Mouse (Mus musculus) midbrain, embryonic 16.5 days (tissue): ENCODE results near the gene Ephb4. TPM values are rescaled to one million over a fixed set of nuclear protein-coding genes. Genes with fewer than 3 reads are reported as not detected.

Experiments used
- ATAC-seq: fragments of 200-750 bp; cut with Nextera tagmentation; 2 replicates; pipeline ENCODE4 v1.8.0; 2017; ENCODE audit warnings: moderate TSS enrichment
- H3K27ac ChIP-seq: fragments of 300-500 bp; sonication (generic); 2 replicates; pipeline ENCODE4 v1.5.1; 2014; ENCODE audit warnings: mild to moderate bottlenecking, low read length, mixed read lengths
- H3K27me3 ChIP-seq: fragments of 300-500 bp; sonication (generic); 2 replicates; pipeline ENCODE4 v1.6.1; 2014; ENCODE audit warnings: low read depth, low read length, mixed read lengths; ENCODE audit not compliant: control insufficient read depth, insufficient read depth
- H3K36me3 ChIP-seq: fragments of 300-500 bp; sonication (generic); 2 replicates; pipeline ENCODE4 v1.6.1; 2014; ENCODE audit warnings: mild to moderate bottlenecking, low read length, moderate library complexity, mixed read lengths; ENCODE audit not compliant: control insufficient read depth, insufficient read depth
- H3K4me1 ChIP-seq: fragments of 300-500 bp; sonication (generic); 2 replicates; pipeline ENCODE4 v1.6.1; 2014; ENCODE audit warnings: mild to moderate bottlenecking, low read length, mixed read lengths; ENCODE audit not compliant: control insufficient read depth, insufficient read depth
- H3K4me2 ChIP-seq: fragments of 300-500 bp; sonication (generic); 2 replicates; pipeline ENCODE4 v1.6.1; 2014; ENCODE audit warnings: mild to moderate bottlenecking, low read length, mixed read lengths
- H3K4me3 ChIP-seq: fragments of 300-500 bp; sonication (generic); 2 replicates; pipeline ENCODE4 v1.5.1; 2014; ENCODE audit warnings: low read depth, mild to moderate bottlenecking, low read length, moderate library complexity, mixed read lengths
- H3K9ac ChIP-seq: fragments of 300-500 bp; sonication (generic); 2 replicates; pipeline ENCODE4 v1.6.1; 2014; ENCODE audit warnings: low read depth, low read length, mixed read lengths
- H3K9me3 ChIP-seq: fragments of 300-500 bp; sonication (generic); replicated peaks from 2 replicates; pipeline ENCODE4 v1.6.1; 2014; ENCODE audit warnings: mild to moderate bottlenecking, low read length, mixed read lengths; ENCODE audit not compliant: control insufficient read depth, poor library complexity, severe bottlenecking
- WGBS: fragments of 180-500 bp; shearing (Covaris S2); extraction: QIAGEN DNeasy Blood & Tissue Kit; methylation state at CpG from one replicate; pipeline ENCODE4 v1.1.7; 2014; 5-methylcytosine and 5-hydroxymethylcytosine counted together
- polyA plus RNA-seq: library from polyadenylated mRNA; unstranded; fragments of >200 nt; fragmentation: Nextera tagmentation; extraction: Ambion mirVana; gene quantifications from 2 replicates; pipeline ENCODE4 v1.2.1, GENCODE M21; 2015

The Ephb4 gene
- polyA plus RNA-seq, 1 experiment from 2014 or later, result 4.8 TPM

DNA sequence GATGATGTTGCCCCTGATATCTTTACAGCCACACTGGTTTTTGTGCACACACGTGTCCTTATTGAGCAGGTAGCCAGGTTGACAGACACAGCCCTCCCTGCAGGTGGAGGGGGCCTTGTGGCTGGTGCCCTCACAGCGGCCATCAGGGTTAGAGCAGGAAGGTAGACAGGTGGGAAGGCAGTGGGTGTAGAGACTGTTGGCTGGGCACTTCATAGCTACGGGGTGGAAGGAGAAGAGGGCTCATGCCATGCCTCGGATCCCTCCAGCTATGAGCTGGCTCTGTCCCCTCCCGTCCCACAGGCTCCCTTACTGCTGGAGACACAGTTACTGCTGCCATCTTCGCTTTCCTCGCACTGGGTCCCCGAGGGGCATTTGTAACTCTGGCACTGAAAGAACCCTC lies 41.7 kb downstream of the Ephb4 start:
- no peak overlapping the region for H3K4me3 ChIP-seq
- 88% methylated on average over 8 of the region's 8 CpGs for WGBS

DNA sequence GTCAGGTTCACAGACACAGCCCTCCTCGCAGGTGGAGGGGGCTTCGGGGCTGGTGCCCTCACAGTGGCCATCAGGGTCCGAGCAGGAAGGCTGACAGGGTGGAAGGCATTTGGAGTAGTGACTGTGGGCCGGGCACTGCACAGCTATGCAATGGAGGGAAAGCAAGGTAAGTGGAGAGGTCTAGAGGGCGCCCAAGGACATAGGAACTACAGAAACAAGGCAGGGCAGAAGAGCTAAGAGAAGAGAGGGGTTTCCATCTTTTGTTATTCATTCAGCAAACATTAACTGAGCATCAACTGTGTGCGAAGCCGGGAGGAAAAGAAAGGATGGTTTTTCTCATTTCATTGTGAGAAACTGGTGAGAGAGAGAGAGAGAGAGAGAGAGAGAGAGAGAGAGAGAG lies 44.5 kb downstream of the Ephb4 start:
- H3K27me3 ChIP-seq, result no peaks in the 10 kb centered on the region
- H3K9me3 ChIP-seq, result no peaks in the 10 kb centered on the region
- ATAC-seq, result no peak
- 47% methylated on average over 7 of the region's 7 CpGs for WGBS
- H3K4me1 ChIP-seq, result no peaks in the 10 kb centered on the region
- H3K36me3 ChIP-seq, result no peaks in the 10 kb centered on the region
- no peak overlapping the region for H3K27ac ChIP-seq
- H3K9ac ChIP-seq, result no peak overlapping the region
- H3K4me3 ChIP-seq, result no peak overlapping the region
- H3K4me2 ChIP-seq, result no peak overlapping the region

More for the DNA sequence above, 41.7 kb downstream of the Ephb4 start:
- Histone ChIP-seq H3K4me1 (no peaks in the 10 kb centered on the region), H3K27me3 (no peaks in the 10 kb centered on the region), H3K36me3 (no peaks in the 10 kb centered on the region), H3K9ac (no peak overlapping the region), H3K27ac (no peak overlapping the region), H3K9me3 (no peaks in the 10 kb centered on the region), H3K4me2 (no peak overlapping the region)
- ATAC-seq, result no peak

DNA sequence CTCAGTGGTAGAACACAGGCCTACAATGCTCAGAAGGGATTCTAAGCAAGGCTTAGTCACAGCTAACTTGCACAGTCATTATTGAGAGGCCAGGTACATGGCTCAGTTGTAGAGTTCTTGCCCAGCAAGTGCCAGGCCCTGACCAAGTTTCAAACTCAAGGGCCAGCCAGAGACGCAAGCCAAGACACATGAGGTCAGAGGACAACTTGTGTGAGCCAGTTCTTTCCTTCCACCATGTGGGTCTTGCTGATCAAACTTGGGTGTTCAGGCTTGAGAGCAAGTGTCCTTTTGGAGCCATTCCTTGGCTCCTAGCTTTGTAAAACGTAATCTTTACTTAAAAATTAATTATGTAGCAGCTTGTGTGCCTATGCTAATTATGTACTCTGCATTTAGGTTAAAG lies 54.2 kb downstream of the Ephb4 start:
- H3K4me3 ChIP-seq, result no peak overlapping the region
- H3K4me2 ChIP-seq, result no peak overlapping the region
- WGBS, result 81% methylated on average over 2 of the region's 2 CpGs
- H3K4me1 ChIP-seq, result 0 out of 2 replicates have a peak, but pooled peaks cover 3% of the 10 kb centered on the region
- no peaks in the 10 kb centered on the region for H3K9me3 ChIP-seq
- no peak overlapping the region for H3K9ac ChIP-seq
- ATAC-seq, result no peak
- no peaks in the 10 kb centered on the region for H3K36me3 ChIP-seq
- no peaks in the 10 kb centered on the region for H3K27me3 ChIP-seq
- H3K27ac ChIP-seq, result no peak overlapping the region

DNA sequence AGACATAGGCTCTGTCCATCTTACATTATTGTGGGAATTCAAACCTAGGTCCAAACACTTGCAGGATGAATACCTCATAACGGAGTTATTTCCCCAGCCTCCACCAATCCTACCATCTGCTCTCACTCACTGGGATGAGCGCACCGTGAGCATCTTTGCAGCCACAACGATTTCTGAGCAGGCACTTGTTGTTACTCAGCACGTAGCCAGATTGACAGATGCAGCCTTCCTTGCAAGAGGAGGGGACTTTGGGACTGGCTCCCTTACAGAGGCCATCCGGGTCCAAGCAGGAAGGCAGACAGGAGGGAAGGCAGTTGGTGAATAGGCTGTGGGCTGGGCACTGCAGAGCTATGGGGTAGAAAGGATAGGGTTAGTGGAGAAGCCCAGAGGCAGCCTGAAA lies 59.5 kb downstream of the Ephb4 start:
- 0 out of 2 replicates have a peak, but pooled peaks cover 3% of the 10 kb centered on the region for H3K4me1 ChIP-seq
- no peaks in the 10 kb centered on the region for H3K36me3 ChIP-seq
- no peaks in the 10 kb centered on the region for H3K27me3 ChIP-seq
- H3K27ac ChIP-seq, result no peak overlapping the region
- H3K4me3 ChIP-seq, result no peak overlapping the region
- no peak overlapping the region for H3K9ac ChIP-seq
- no peaks in the 10 kb centered on the region for H3K9me3 ChIP-seq
- 44% methylated on average over 6 of the region's 6 CpGs for WGBS
- no peak for ATAC-seq
- no peak overlapping the region for H3K4me2 ChIP-seq

DNA sequence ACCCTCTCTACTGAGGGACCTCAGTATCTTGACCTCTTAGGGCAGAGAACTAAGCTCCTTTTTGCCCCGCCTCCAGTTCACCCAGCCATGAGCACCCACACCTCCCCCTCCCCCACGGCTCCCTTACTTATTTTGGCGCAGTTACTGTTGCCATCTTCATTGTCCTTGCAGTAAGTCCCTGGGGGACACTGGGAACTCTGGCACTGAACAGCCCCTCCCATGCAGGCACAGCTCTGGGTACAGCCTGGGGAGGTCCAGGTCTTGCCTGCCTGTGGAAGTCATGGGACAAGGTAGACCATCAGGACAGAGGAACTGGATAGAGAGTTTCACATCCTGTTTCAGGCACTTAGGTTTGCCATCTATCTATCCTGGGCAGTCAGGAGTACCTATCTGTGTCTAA lies 60.2 kb downstream of the Ephb4 start:
- WGBS, result 64% methylated on average over 3 of the region's 3 CpGs
- no peak overlapping the region for H3K9ac ChIP-seq
- H3K4me1 ChIP-seq, result 0 out of 2 replicates have a peak, but pooled peaks cover 3% of the 10 kb centered on the region
- ATAC-seq, result no peak
- H3K9me3 ChIP-seq, result no peaks in the 10 kb centered on the region
- no peak overlapping the region for H3K4me3 ChIP-seq
- H3K36me3 ChIP-seq, result no peaks in the 10 kb centered on the region
- H3K4me2 ChIP-seq, result no peak overlapping the region
- no peaks in the 10 kb centered on the region for H3K27me3 ChIP-seq
- H3K27ac ChIP-seq, result no peak overlapping the region

DNA sequence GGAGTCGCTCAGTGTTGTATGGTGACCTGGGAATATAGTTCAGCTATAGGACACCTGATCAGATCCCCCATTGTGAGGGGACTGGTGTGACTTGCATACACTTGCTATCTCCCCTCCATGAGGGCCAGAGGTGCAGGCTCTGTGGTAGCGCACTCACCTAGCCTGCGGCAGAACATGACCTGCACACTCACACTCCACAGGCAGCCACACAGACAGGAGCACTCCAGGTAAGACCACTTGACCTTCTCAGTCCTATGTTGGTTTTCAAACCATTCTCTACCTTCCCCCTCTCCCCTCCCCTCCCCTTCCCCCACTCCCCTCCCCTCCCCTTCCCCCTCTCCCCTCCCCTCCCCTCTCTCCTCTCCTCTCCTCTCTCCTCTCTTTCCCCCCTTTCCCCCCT lies 60.6 kb downstream of the Ephb4 start:
- Histone ChIP-seq H3K27ac (no peak overlapping the region), H3K4me2 (no peak overlapping the region), H3K36me3 (no peaks in the 10 kb centered on the region), H3K9me3 (no peaks in the 10 kb centered on the region), H3K4me3 (no peak overlapping the region), H3K27me3 (no peaks in the 10 kb centered on the region), H3K9ac (no peak overlapping the region), H3K4me1 (0 out of 2 replicates have a peak, but pooled peaks cover 3% of the 10 kb centered on the region)
- ATAC-seq, result no peak
- 94% methylated on average over 3 of the region's 3 CpGs for WGBS

DNA sequence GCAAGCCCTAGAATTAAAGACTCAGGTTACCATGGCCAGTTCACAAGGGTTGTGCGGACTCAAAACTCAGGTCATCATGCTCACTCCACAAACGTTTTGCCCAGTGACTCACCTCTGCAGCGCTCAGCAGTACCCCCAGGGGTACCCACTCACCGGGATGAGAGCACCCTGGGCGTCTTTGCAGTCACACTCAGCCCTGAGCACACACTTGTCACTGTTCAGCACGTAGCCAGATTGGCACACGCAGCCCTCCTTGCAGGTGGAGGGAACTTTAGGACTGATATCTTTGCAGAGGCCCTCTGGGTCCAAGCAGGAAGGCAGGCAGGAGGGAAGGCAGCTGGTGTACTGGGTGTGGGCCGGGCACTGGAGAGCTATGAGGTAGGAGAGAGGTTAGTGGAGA lies 61.3 kb downstream of the Ephb4 start:
- no peak for ATAC-seq
- no peak overlapping the region for H3K9ac ChIP-seq
- no peaks in the 10 kb centered on the region for H3K36me3 ChIP-seq
- H3K27me3 ChIP-seq, result no peaks in the 10 kb centered on the region
- 0 out of 2 replicates have a peak, but pooled peaks cover 3% of the 10 kb centered on the region for H3K4me1 ChIP-seq
- no peak overlapping the region for H3K4me2 ChIP-seq
- H3K9me3 ChIP-seq, result no peaks in the 10 kb centered on the region
- H3K27ac ChIP-seq, result no peak overlapping the region
- WGBS, result 80% methylated on average over 8 of the region's 8 CpGs
- H3K4me3 ChIP-seq, result no peak overlapping the region

DNA sequence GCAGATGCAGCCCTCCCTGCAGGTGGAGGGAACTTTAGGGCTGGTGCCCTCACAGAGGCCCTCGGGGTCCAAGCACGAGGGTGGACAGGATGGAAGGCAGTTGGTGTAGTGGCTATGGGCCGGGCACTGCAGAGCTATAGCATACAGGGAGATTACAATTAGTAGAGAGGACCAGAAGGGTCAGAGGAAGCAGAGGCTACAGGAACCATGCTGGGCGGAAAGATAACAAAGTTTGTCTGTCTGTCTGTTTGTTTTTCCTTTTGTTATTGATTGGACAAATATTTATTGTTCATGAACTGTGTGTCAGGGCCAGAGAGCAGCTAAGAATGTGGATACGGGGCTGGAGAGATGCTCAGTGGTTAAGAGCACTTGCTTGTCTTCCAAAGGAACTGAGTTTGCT lies 64.3 kb downstream of the Ephb4 start:
- 64% methylated on average over 5 of the region's 5 CpGs for WGBS
- Histone ChIP-seq H3K27me3 (no peaks in the 10 kb centered on the region), H3K27ac (no peak overlapping the region), H3K4me2 (no peak overlapping the region), H3K9me3 (no peaks in the 10 kb centered on the region), H3K4me1 (no peaks in the 10 kb centered on the region), H3K9ac (no peak overlapping the region), H3K36me3 (no peaks in the 10 kb centered on the region), H3K4me3 (no peak overlapping the region)
- no peak for ATAC-seq

DNA sequence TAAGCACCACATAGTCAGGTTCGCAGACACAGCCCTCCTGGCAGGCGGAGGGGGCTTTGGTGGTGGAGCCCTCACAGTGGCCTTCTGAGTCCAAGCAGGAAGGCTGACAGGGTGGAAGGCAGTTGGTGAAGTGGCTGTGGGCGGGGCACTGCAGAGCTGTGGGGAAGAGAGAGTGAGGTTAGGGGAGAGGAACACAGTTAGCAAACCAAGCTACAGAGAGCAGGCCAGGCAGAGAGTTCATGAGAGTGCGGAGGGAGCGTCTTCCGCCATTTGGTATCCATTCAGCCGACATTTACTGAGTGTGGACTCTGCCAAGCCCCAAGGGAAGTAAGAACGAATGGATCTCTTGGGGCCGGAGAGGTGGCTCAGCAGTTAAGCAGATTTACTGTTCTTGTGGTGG lies 69.2 kb downstream of the Ephb4 start:
- no peaks in the 10 kb centered on the region for H3K36me3 ChIP-seq
- no peak overlapping the region for H3K4me3 ChIP-seq
- ATAC-seq, result no peak
- H3K4me1 ChIP-seq, result no peaks in the 10 kb centered on the region
- no peak overlapping the region for H3K9ac ChIP-seq
- no peak overlapping the region for H3K4me2 ChIP-seq
- 80% methylated on average over 9 of the region's 9 CpGs for WGBS
- no peaks in the 10 kb centered on the region for H3K27me3 ChIP-seq
- H3K27ac ChIP-seq, result no peak overlapping the region
- H3K9me3 ChIP-seq, result no peaks in the 10 kb centered on the region

DNA sequence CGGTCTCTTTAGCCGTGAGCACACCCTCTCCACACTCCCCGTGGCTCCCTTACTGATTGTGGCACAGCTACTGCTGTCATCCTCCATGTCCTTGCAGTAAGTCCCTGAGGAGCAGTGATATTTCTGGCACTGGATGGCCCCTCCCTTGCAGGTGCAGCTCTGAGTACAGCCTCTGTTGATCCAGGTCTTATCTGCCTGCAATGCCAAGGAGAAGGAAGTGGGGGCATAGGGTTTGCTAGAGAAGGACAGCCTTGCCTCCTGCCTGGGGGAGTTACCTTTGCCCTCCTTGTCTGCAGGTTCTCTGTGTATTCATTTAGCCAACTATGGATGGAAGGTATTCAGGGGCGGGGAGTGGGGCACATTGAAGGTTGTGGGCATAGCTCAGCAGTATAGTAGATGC lies 69.9 kb downstream of the Ephb4 start:
- no peak overlapping the region for H3K9ac ChIP-seq
- no peaks in the 10 kb centered on the region for H3K4me1 ChIP-seq
- no peak overlapping the region for H3K4me2 ChIP-seq
- no peaks in the 10 kb centered on the region for H3K27me3 ChIP-seq
- no peak overlapping the region for H3K4me3 ChIP-seq
- 70% methylated on average over 4 of the region's 4 CpGs for WGBS
- no peak for ATAC-seq
- H3K36me3 ChIP-seq, result no peaks in the 10 kb centered on the region
- H3K9me3 ChIP-seq, result no peaks in the 10 kb centered on the region
- H3K27ac ChIP-seq, result no peak overlapping the region
